Mouse (Mus musculus) gastrocnemius, postnatal 25 days (tissue): ENCODE data around the gene Wfdc2. TPM values are rescaled to one million over a fixed set of nuclear protein-coding genes. Genes with fewer than 3 reads are reported as not detected.

Experiments
- DNase-seq: peaks from one replicate; pipeline ENCODE4 v3.0.0; 2022
- long read RNA-seq, 2 experiments: library from polyadenylated mRNA; stranded (forward); transcript quantifications; one replicate each; pipeline ENCODE4 v2.0.0; 2021
- total RNA-seq, 2 experiments: library from RNA; stranded (reverse); gene quantifications; 1 replicate in 1 of 2; 2 replicates in 1 of 2; pipeline ENCODE4 v1.2.3; 2021

Gene Wfdc2
- total RNA-seq = not detected
- long read RNA-seq, experiment 1 = 0 reads
- long read RNA-seq, experiment 2 = 0 reads

DNA sequence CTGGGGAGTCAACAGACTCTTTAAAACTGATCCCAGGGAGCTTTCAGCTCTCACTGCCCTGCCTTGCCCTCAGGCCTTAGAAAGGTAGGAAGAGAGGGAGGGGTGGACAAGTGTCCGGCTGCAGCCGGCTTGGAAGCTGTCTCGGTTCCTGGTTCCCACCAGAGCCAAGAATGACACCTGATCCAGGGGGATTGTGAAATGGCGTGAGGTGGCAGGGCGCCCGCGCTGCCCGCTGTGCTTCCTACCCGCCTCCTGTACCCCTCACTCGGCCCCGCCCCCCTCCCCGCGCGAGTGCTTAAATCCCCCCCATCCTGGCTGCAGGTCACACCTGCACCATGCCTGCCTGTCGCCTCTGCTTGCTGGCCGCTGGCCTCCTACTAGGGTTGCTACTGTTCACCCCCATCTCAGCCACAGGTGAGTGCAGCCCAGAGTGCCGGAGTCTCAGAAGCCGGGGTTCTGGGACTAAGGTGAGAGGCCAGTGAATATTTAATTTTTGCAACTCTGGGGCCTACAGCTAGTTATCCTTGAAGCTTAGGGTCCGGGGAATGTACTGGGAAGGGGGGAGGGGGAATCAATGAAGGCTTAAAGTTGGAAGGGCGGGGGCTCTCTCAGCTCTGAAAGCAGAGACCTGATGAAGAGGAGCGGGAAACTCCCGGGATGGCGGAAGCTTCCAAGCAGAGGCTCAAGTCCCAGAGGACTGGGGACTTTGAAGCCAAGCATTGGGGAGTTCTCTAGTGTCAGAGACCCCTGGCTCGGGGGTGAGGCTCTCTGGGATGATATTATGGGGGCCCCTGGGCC lies at the start of gene Wfdc2:
TSS of gene Wfdc2 (plus strand) at position 23 of the 798 bp plus-strand sequence.
- DNase-seq = peak; percentile 25

- peak; percentile 22 for DNase-seq
Measured at GRCm38 (mm10) chr2:164513389-164513788, 48.8 kb upstream of the Wfdc2 start.

DNA sequence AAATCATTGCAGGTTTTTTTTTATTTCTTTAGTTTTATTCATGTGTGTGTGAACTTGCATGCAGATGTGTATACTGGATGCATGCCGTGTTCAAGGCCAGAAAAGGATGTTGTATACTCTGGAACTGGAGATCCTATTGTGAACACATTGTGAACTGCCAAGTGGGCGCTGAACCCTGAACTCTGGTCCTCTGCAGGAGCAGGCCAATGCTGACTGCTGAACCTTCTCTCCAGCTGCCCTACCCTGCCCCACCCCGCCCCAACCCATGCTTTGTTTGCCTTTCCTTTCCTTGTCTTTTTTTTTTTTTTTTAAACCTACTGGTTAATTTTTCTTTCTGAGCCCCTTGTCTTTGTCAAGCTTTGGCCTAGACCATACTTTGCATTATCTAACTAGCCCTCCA lies 47.3 kb upstream of the Wfdc2 start:
- no peak for DNase-seq

GRCm38 (mm10) chr2:164515897-164516296 lies 46.3 kb upstream of the Wfdc2 start:
- no peak for DNase-seq

- no peak for DNase-seq
Measured at GRCm38 (mm10) chr2:164516592-164516991, 45.6 kb upstream of the Wfdc2 start.

DNA sequence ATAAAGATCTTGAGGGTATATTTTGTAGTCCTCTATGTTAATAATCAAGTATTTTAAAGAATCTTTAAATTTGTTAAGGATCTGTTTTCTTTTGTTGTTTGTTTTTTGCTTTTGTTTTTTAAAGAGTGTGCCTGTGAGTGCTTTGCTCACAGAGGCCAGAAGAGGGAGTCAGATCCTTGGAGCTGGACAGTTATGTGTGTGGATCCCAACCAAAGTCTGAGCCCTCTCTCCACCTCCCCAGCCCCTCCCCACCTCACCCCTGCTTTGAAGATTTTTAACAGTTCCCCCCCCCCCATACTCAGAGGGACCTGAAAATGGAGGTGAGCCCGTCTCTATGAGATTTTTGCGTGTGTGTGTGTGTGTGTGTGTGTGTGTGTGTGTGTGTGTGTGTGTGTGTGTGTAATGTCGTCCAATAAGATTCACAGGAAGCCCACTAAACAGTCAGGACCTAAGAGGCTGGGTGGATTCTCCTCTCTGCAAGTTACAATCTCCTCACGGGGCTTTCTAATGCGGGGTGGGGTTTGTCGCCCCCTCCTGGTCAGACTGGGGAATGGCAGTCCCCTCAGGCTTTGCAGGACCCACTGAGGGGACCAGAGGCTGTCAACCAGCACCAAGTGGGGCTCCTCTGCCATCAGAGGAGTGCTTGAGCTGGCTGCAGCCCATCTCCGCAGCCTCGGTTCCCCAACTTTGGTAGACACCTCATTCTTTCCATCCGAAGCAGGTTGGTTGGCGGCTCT lies 44.6 kb upstream of the Wfdc2 start:
- peak; percentile 49 for DNase-seq

GRCm38 (mm10) chr2:164518266-164519170 lies 43.7 kb upstream of the Wfdc2 start:
- no peak for DNase-seq

DNA sequence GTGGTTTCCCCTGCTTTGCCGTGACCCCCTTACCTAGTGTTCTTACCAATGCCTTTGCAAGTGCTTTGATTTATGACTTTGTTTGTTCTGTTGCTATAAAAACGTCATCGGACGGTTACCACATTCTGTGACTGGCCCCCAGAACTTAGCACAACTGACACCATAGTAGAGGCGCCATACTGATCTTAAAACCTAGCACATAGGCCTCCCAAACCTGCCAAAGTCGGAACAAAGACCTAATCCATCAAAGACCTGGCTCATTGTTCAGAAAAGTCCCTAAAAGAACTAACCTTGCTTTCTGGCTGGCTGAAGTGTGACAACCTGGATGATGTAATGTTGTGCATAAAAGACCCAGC lies 43.1 kb upstream of the Wfdc2 start:
- no peak for DNase-seq

GRCm38 (mm10) chr2:164520782-164521181 lies 41.4 kb upstream of the Wfdc2 start:
- peak; percentile 20 for DNase-seq

GRCm38 (mm10) chr2:164521841-164522240 lies 40.4 kb upstream of the Wfdc2 start:
- DNase-seq = no peak

- no peak for DNase-seq
Measured at GRCm38 (mm10) chr2:164522280-164522679, 39.9 kb upstream of the Wfdc2 start.

- no peak for DNase-seq
Measured at GRCm38 (mm10) chr2:164523301-164523773, 38.9 kb upstream of the Wfdc2 start.

GRCm38 (mm10) chr2:164528557-164528956 lies 33.7 kb upstream of the Wfdc2 start:
- no peak for DNase-seq

GRCm38 (mm10) chr2:164531169-164531568 lies 31.0 kb upstream of the Wfdc2 start:
- DNase-seq = peak; percentile 20

- no peak for DNase-seq
Measured at GRCm38 (mm10) chr2:164534315-164534714, 27.9 kb upstream of the Wfdc2 start.

DNA sequence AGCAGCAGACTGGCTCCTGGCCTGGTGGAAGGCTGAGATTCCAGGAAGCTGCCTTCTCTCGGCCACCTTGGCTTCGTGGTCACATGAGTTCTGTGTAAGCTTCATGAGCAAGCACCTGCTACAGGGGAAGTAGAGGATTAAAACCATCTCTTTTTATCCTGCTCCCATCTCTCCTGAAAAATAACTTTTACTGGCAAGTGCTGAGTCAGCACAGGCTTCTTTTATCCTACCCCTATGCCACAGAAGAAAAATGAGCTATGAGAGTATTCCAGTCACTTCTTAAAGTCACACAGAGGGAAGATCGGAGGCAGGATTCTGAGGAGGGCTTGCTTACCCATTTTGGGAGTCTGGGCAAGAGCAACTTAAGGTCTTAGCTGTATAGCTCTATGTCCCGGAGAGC lies 25.2 kb upstream of the Wfdc2 start:
- DNase-seq = no peak

- DNase-seq = peak; percentile 14
Measured at GRCm38 (mm10) chr2:164540652-164541427, 21.4 kb upstream of the Wfdc2 start.

- no peak for DNase-seq
Measured at GRCm38 (mm10) chr2:164542132-164542531, 20.1 kb upstream of the Wfdc2 start.

GRCm38 (mm10) chr2:164542598-164542997 lies 19.6 kb upstream of the Wfdc2 start:
- DNase-seq = no peak

DNA sequence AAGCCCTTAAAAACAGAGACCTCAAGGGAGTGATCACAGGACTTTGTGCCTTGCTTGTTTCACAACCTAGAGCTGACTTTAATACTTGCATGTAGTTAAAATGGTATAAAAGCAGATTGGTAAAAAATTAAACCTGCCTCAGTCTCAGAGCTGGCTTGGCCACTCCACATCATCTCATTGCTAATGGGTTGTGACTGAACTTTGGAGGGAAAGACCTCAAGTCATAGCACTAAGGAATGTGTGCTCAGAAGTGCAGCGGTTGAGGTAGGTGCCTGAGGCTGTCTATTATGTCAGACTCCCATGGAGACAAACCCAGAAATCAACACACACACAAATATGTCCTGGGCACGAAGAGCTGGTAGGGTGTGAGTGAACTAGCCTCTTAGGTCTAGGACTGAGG lies 18.5 kb upstream of the Wfdc2 start:
- DNase-seq = no peak

- DNase-seq = no peak
Measured at GRCm38 (mm10) chr2:164544454-164545097, 17.6 kb upstream of the Wfdc2 start.
